Mouse (Mus musculus): ENCODE data around the gene Eef2. TPM values are rescaled to one million over a fixed set of nuclear protein-coding genes. Genes with fewer than 3 reads are reported as not detected.

The Eef2 gene
- polyA plus RNA-seq, 1 experiment from 2014 or later = 597 TPM

- WGBS = 51% methylated on average over 8 of the region's 8 CpGs
- Histone ChIP-seq H3K4me2 (peak overlapping the region; percentile 94), H3K36me3 (peaks cover 25% of the 10 kb centered on the region), H3K9ac (peak overlapping the region; percentile 87; the same call in 1 of the 2 replicates), H3K27me3 (peaks cover 3% of the 10 kb centered on the region; the same call in 1 of the 2 replicates), H3K4me1 (peaks cover 55% of the 10 kb centered on the region), H3K4me3 (replicated peaks) (peak overlapping the region; percentile 81), H3K27ac (peak overlapping the region; percentile 92), H3K9me3 (replicated peaks) (no peaks in the 10 kb centered on the region)
- no peak for ATAC-seq (replicated peaks; ENCODE audit: low FRiP score)
These were observed 36.4 kb upstream of the Eef2 start for GRCm38 (mm10) chr10:81140005-81140404.

- H3K4me1 ChIP-seq = peaks cover 52% of the 10 kb centered on the region
- peak overlapping the region; percentile 81 for H3K4me3 ChIP-seq (replicated peaks)
- H3K4me2 ChIP-seq = peak overlapping the region; percentile 94
- no peaks in the 10 kb centered on the region for H3K27me3 ChIP-seq
- peaks cover 34% of the 10 kb centered on the region for H3K36me3 ChIP-seq
- H3K9me3 ChIP-seq (replicated peaks) = no peaks in the 10 kb centered on the region
- 43% methylated on average over 10 of the region's 10 CpGs for WGBS
- 0 out of 2 replicates have a peak overlapping the region, but pooled peaks have one; percentile 92 for H3K27ac ChIP-seq
- ATAC-seq (replicated peaks; ENCODE audit: low FRiP score) = no peak
- peak overlapping the region; percentile 87; the same call in 1 of the 2 replicates for H3K9ac ChIP-seq
These were observed 35.5 kb upstream of the Eef2 start for GRCm38 (mm10) chr10:81140717-81141454.

- peak overlapping the region; percentile 94 for H3K4me2 ChIP-seq
- no peaks in the 10 kb centered on the region for H3K9me3 ChIP-seq (replicated peaks)
- H3K36me3 ChIP-seq = peaks cover 41% of the 10 kb centered on the region
- H3K27me3 ChIP-seq = no peaks in the 10 kb centered on the region
- peak overlapping the region; percentile 18; the same call in 1 of the 2 replicates for H3K27ac ChIP-seq
- H3K9ac ChIP-seq = peak overlapping the region; percentile 17; the same call in 1 of the 2 replicates
- H3K4me3 ChIP-seq (replicated peaks) = peak overlapping the region; percentile 81
- H3K4me1 ChIP-seq = peaks cover 49% of the 10 kb centered on the region
- WGBS = 80% methylated on average over 7 of the region's 7 CpGs
- ATAC-seq (replicated peaks; ENCODE audit: low FRiP score) = no peak
These were observed 34.8 kb upstream of the Eef2 start for GRCm38 (mm10) chr10:81141455-81142210.

GRCm38 (mm10) chr10:81142551-81142981, 33.9 kb upstream of the Eef2 start:
- H3K9me3 ChIP-seq (replicated peaks) = no peaks in the 10 kb centered on the region
- peaks cover 49% of the 10 kb centered on the region for H3K4me1 ChIP-seq
- no peak for ATAC-seq (replicated peaks; ENCODE audit: low FRiP score)
- H3K4me3 ChIP-seq (replicated peaks) = no peak overlapping the region
- H3K27ac ChIP-seq = 0 out of 2 replicates have a peak overlapping the region, but pooled peaks have one; percentile 22
- no peaks in the 10 kb centered on the region for H3K27me3 ChIP-seq
- H3K9ac ChIP-seq = no peak overlapping the region
- peaks cover 51% of the 10 kb centered on the region for H3K36me3 ChIP-seq
- no peak overlapping the region for H3K4me2 ChIP-seq
- WGBS = 74% methylated on average over 5 of the region's 5 CpGs

GRCm38 (mm10) chr10:81143157-81143633, 33.2 kb upstream of the Eef2 start:
- ATAC-seq (replicated peaks; ENCODE audit: low FRiP score) = no peak
- Histone ChIP-seq H3K27ac (0 out of 2 replicates have a peak overlapping the region, but pooled peaks have one; percentile 22), H3K4me3 (replicated peaks) (no peak overlapping the region)

GRCm38 (mm10) chr10:81143845-81144437, 32.5 kb upstream of the Eef2 start:
- Histone ChIP-seq H3K4me3 (replicated peaks) (no peak overlapping the region), H3K4me1 (peaks cover 41% of the 10 kb centered on the region), H3K9ac (no peak overlapping the region), H3K27me3 (no peaks in the 10 kb centered on the region), H3K27ac (no peak overlapping the region), H3K9me3 (replicated peaks) (no peaks in the 10 kb centered on the region), H3K4me2 (no peak overlapping the region), H3K36me3 (peaks cover 64% of the 10 kb centered on the region)
- WGBS = 97% methylated on average over 52 of the region's 52 CpGs
- no peak for ATAC-seq (replicated peaks; ENCODE audit: low FRiP score)

More at GRCm38 (mm10) chr10:81143157-81143633, 33.2 kb upstream of the Eef2 start:
- WGBS = 94% methylated on average over 7 of the region's 7 CpGs
- H3K27me3 ChIP-seq = no peaks in the 10 kb centered on the region
- H3K4me1 ChIP-seq = peaks cover 49% of the 10 kb centered on the region
- H3K4me2 ChIP-seq = no peak overlapping the region
- no peaks in the 10 kb centered on the region for H3K9me3 ChIP-seq (replicated peaks)
- H3K9ac ChIP-seq = no peak overlapping the region
- H3K36me3 ChIP-seq = peaks cover 57% of the 10 kb centered on the region

GRCm38 (mm10) chr10:81144667-81145066, 31.8 kb upstream of the Eef2 start:
- no peak overlapping the region for H3K9ac ChIP-seq
- H3K9me3 ChIP-seq (replicated peaks) = no peaks in the 10 kb centered on the region
- H3K4me3 ChIP-seq (replicated peaks) = no peak overlapping the region
- peaks cover 34% of the 10 kb centered on the region for H3K4me1 ChIP-seq
- ATAC-seq (replicated peaks; ENCODE audit: low FRiP score) = no peak
- H3K36me3 ChIP-seq = peaks cover 72% of the 10 kb centered on the region
- H3K27me3 ChIP-seq = no peaks in the 10 kb centered on the region
- no peak overlapping the region for H3K4me2 ChIP-seq
- H3K27ac ChIP-seq = no peak overlapping the region
- 84% methylated on average over 27 of the region's 27 CpGs for WGBS

- Histone ChIP-seq H3K4me3 (replicated peaks) (no peak overlapping the region), H3K27ac (no peak overlapping the region), H3K27me3 (no peaks in the 10 kb centered on the region), H3K9me3 (replicated peaks) (no peaks in the 10 kb centered on the region), H3K4me2 (no peak overlapping the region), H3K36me3 (peaks cover 78% of the 10 kb centered on the region), H3K4me1 (peaks cover 28% of the 10 kb centered on the region), H3K9ac (no peak overlapping the region)
- WGBS = 93% methylated on average over 6 of the region's 6 CpGs
- no peak for ATAC-seq (replicated peaks; ENCODE audit: low FRiP score)
These were observed 31.1 kb upstream of the Eef2 start for GRCm38 (mm10) chr10:81145307-81145706.

- H3K4me1 ChIP-seq = peaks cover 23% of the 10 kb centered on the region
- H3K36me3 ChIP-seq = peaks cover 82% of the 10 kb centered on the region
- H3K4me3 ChIP-seq (replicated peaks) = no peak overlapping the region
- H3K4me2 ChIP-seq = no peak overlapping the region
- ATAC-seq (replicated peaks; ENCODE audit: low FRiP score) = no peak
- H3K9me3 ChIP-seq (replicated peaks) = no peaks in the 10 kb centered on the region
- H3K27ac ChIP-seq = no peak overlapping the region
- H3K27me3 ChIP-seq = no peaks in the 10 kb centered on the region
- no peak overlapping the region for H3K9ac ChIP-seq
- WGBS = 83% methylated on average over 7 of the region's 7 CpGs
These were observed 30.7 kb upstream of the Eef2 start for GRCm38 (mm10) chr10:81145778-81146177.

- WGBS = 84% methylated on average over 4 of the region's 4 CpGs
- H3K27ac ChIP-seq = no peak overlapping the region
- no peak for ATAC-seq (replicated peaks; ENCODE audit: low FRiP score)
These were observed 30.1 kb upstream of the Eef2 start for GRCm38 (mm10) chr10:81146296-81146695.

GRCm38 (mm10) chr10:81151261-81151660, 25.2 kb upstream of the Eef2 start:
- peaks cover 90% of the 10 kb centered on the region for H3K36me3 ChIP-seq
- 62% methylated on average over 6 of the region's 6 CpGs for WGBS
- H3K4me3 ChIP-seq (replicated peaks) = no peak overlapping the region
- no peak overlapping the region for H3K27ac ChIP-seq
- H3K4me1 ChIP-seq = no peaks in the 10 kb centered on the region
- H3K9ac ChIP-seq = no peak overlapping the region
- H3K4me2 ChIP-seq = no peak overlapping the region
- no peaks in the 10 kb centered on the region for H3K27me3 ChIP-seq
- no peak for ATAC-seq (replicated peaks; ENCODE audit: low FRiP score)
- H3K9me3 ChIP-seq (replicated peaks) = no peaks in the 10 kb centered on the region

More at GRCm38 (mm10) chr10:81146296-81146695, 30.1 kb upstream of the Eef2 start:
- Histone ChIP-seq H3K4me3 (replicated peaks) (no peak overlapping the region), H3K4me1 (peaks cover 18% of the 10 kb centered on the region), H3K36me3 (peaks cover 86% of the 10 kb centered on the region), H3K4me2 (no peak overlapping the region), H3K9me3 (replicated peaks) (no peaks in the 10 kb centered on the region), H3K9ac (no peak overlapping the region), H3K27me3 (no peaks in the 10 kb centered on the region)
